Mouse (Mus musculus): ENCODE data around the gene Scnn1b. TPM values are rescaled to one million over a fixed set of nuclear protein-coding genes. Genes with fewer than 3 reads are reported as not detected.

The Scnn1b gene
- total and polyA plus RNA-seq, 3 experiments: 0.04 TPM; not detected in 2

GRCm38 (mm10) chr7:121962571-121962959, 97.7 kb downstream of the Scnn1b start:
- dilution Hi-C loops (cut with MboI; ENCODE audit: extremely low pct_ligation_motif_present, extremely low pct_unique_long_range_greater_than_20kb, low sequenced_read_pairs) (no loop called here), in situ Hi-C loops (cut with MboI; ENCODE audit: low pct_ligation_motif_present, low pct_unique_long_range_greater_than_20kb, low sequenced_read_pairs) (loop anchor here (5.0 kb wide), 1 partner anchor 230 kb away; the partner anchor contains the start of gene Scnn1g)
- Histone ChIP-seq H3K27me3 (replicated peaks) (no peaks in the 10 kb centered on the region), H3K4me1 (ENCODE audit: control insufficient read depth in 1 of 2, insufficient read depth in 2 of 2) (no peaks in the 10 kb centered on the region), H3K9ac (ENCODE audit: insufficient read depth, low read depth) (no peak overlapping the region), H3K4me2 (ENCODE audit: insufficient read depth, low read depth, poor library complexity, severe bottlenecking) (no peak overlapping the region), H3K9me3 (replicated peaks; ENCODE audit: low read length) (peaks cover 3% of the 10 kb centered on the region), H3K36me3 (replicated peaks in 1 of 2; ENCODE audit: control insufficient read depth in 1 of 2, insufficient read depth in 1 of 2, low read length in 1 of 2) (peaks cover 38 to 72% of the 10 kb centered on the region in 2 experiments), H3K4me3 (replicated peaks in 1 of 3; ENCODE audit: low read depth in 2 of 3, low read length in 2 of 3, poor library complexity in 1 of 3) (no peak overlapping the region), H3K79me2 (replicated peaks; ENCODE audit: control insufficient read depth, extremely low read depth, insufficient read depth, poor library complexity, severe bottlenecking) (no peaks in the 10 kb centered on the region), H3K27ac (ENCODE audit: insufficient read depth, low read depth) (no peak overlapping the region)
- TF ChIP-seq TCF12 (IDR thresholded peaks at IDR 0.05; ENCODE audit: low read depth, low read length) (no peak), CTCF (conservative IDR thresholded peaks at IDR 0.05 in 1 of 2, IDR thresholded peaks at IDR 0.05 in 1 of 2; ENCODE audit: low read depth in 2 of 2, low read length in 2 of 2) (no peak), MEF2A (IDR thresholded peaks at IDR 0.05; ENCODE audit: borderline replicate concordance, low read depth, low read length) (no peak), MYC (IDR thresholded peaks at IDR 0.05; ENCODE audit: low read depth, low read length) (no peak), NRF1 (IDR thresholded peaks at IDR 0.05; ENCODE audit: low read depth, low read length) (no peak), POLR2A (IDR thresholded peaks at IDR 0.05; ENCODE audit: low read depth, low read length) (no peak), RCOR1 (conservative IDR thresholded peaks at IDR 0.05; ENCODE audit: low read depth, low read length) (no peak), SMC3 (IDR thresholded peaks at IDR 0.05; ENCODE audit: low read depth, low read length) (no peak), HCFC1 (IDR thresholded peaks at IDR 0.05; ENCODE audit: low read depth, low read length) (no peak), USF2 (conservative IDR thresholded peaks at IDR 0.05; ENCODE audit: low read depth, low read length) (no peak), NELFE (IDR thresholded peaks at IDR 0.05; ENCODE audit: low read depth, low read length) (no peak), EP300 (IDR thresholded peaks at IDR 0.05; ENCODE audit: low read length) (no peak)
- DNase-seq (ENCODE audit: extremely low read depth): no peak

- Histone ChIP-seq H3K9me3 (replicated peaks; ENCODE audit: low read length) (peaks cover 3% of the 10 kb centered on the region), H3K36me3 (replicated peaks in 1 of 2; ENCODE audit: control insufficient read depth in 1 of 2, insufficient read depth in 1 of 2, low read length in 1 of 2) (peaks cover 42 to 71% of the 10 kb centered on the region in 2 experiments), H3K4me1 (ENCODE audit: control insufficient read depth in 1 of 2, insufficient read depth in 2 of 2) (no peaks in the 10 kb centered on the region), H3K4me2 (ENCODE audit: insufficient read depth, low read depth, poor library complexity, severe bottlenecking) (no peak overlapping the region), H3K27me3 (replicated peaks) (no peaks in the 10 kb centered on the region), H3K9ac (ENCODE audit: insufficient read depth, low read depth) (no peak overlapping the region), H3K79me2 (replicated peaks; ENCODE audit: control insufficient read depth, extremely low read depth, insufficient read depth, poor library complexity, severe bottlenecking) (no peaks in the 10 kb centered on the region), H3K27ac (ENCODE audit: insufficient read depth, low read depth) (no peak overlapping the region), H3K4me3 (replicated peaks in 1 of 3; ENCODE audit: low read depth in 2 of 3, low read length in 2 of 3, poor library complexity in 1 of 3) (no peak overlapping the region)
- in situ Hi-C loops (cut with MboI; ENCODE audit: low pct_ligation_motif_present, low pct_unique_long_range_greater_than_20kb, low sequenced_read_pairs): loop anchor here (5.0 kb wide), 1 partner anchor 232 kb away; the partner anchor contains the start of gene Scnn1g
- no peak for TF ChIP-seq POLR2AphosphoS2 (IDR thresholded peaks at IDR 0.05; ENCODE audit: low read depth, low read length)
- TF ChIP-seq CHD1 (IDR thresholded peaks at IDR 0.05; ENCODE audit: low read depth, low read length): no peak
- no peak for TF ChIP-seq PAX5 (IDR thresholded peaks at IDR 0.05; ENCODE audit: low read length)
- no peak for TF ChIP-seq USF1 (IDR thresholded peaks at IDR 0.05; ENCODE audit: low read depth, low read length)
- no peak for TF ChIP-seq ZKSCAN1 (IDR thresholded peaks at IDR 0.05; ENCODE audit: borderline replicate concordance, low read depth, low read length)
- TF ChIP-seq MYC (IDR thresholded peaks at IDR 0.05; ENCODE audit: low read depth, low read length): no peak
- peak; percentile 61 for TF ChIP-seq SMC3 (IDR thresholded peaks at IDR 0.05; ENCODE audit: low read depth, low read length)
- peak; percentile 53 to 83 for TF ChIP-seq CTCF (conservative IDR thresholded peaks at IDR 0.05 in 1 of 2, IDR thresholded peaks at IDR 0.05 in 1 of 2; ENCODE audit: low read depth in 2 of 2, low read length in 2 of 2)
- no peak for TF ChIP-seq SIN3A (IDR thresholded peaks at IDR 0.05; ENCODE audit: low read length)
- TF ChIP-seq RAD21 (IDR thresholded peaks at IDR 0.05; ENCODE audit: low read depth, low read length): peak; percentile 82
- no peak for TF ChIP-seq CHD2 (IDR thresholded peaks at IDR 0.05; ENCODE audit: low read length)
- TF ChIP-seq NELFE (IDR thresholded peaks at IDR 0.05; ENCODE audit: low read depth, low read length): no peak
- peak; percentile 60 for DNase-seq (ENCODE audit: extremely low read depth)
- dilution Hi-C loops (cut with MboI; ENCODE audit: extremely low pct_ligation_motif_present, extremely low pct_unique_long_range_greater_than_20kb, low sequenced_read_pairs): no loop called here
These were observed 99.1 kb downstream of the Scnn1b start for GRCm38 (mm10) chr7:121963883-121964398.
